Mouse (Mus musculus): Measurements from ENCODE around the gene Olfr172. TPM values are rescaled to one million over a fixed set of nuclear protein-coding genes. Genes with fewer than 3 reads are reported as not detected.

The Olfr172 gene
- not detected for total RNA-seq (2021)
- long read RNA-seq, experiment 1 = 0 reads
- long read RNA-seq, experiment 2 = 0 reads

DNA sequence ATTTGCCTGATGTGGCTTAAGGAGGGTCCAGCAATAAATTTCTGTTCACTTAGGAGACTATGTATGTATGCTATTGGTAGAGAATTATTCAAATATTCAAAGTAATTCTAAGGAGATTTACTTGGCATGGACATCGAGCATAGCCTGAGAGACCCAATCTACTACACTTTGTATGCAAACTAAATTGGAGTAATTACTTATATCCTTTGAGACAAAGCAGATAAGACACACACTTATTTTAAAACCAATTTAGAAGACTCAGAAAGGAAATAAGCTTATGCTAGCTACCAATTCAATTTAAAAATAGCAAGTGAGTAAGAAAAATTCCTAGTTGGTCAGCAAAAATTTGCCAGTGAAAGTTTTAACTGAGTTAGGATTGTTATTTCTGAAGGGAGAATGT is at the start of gene Olfr172:
TSS of gene Olfr172 (minus strand) at position 101 of the 400 bp plus-strand sequence.
- intact Hi-C loops (cut with DNase I) = no loop called here

DNA sequence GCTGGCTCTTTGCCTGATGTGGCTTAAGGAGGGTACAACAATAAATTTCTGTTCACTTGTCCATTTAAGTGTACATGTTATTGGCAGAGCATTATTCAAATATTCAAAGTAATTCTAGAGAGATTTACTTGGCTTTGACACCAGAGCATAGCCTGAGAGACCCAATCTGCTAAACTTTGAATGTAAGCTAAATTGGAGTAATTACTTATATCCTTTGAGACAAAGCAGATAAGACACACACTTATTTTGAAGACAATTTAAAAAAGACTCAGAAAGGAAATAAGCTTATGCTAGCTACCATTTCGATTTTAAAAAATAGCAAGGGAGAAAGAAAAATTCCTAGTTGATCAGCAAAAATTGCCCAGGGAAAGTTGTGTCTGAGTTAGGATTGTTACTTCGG is 37.2 kb upstream of the Olfr172 start, which contains the start of gene Olfr173:
TSS of gene Olfr173 (minus strand) at position 101 of the 400 bp plus-strand sequence.
- DNase-seq = no peak
- intact Hi-C loops (cut with DNase I) = no loop called here

More for the DNA sequence above, at the start of gene Olfr172:
- no peak for DNase-seq

DNA sequence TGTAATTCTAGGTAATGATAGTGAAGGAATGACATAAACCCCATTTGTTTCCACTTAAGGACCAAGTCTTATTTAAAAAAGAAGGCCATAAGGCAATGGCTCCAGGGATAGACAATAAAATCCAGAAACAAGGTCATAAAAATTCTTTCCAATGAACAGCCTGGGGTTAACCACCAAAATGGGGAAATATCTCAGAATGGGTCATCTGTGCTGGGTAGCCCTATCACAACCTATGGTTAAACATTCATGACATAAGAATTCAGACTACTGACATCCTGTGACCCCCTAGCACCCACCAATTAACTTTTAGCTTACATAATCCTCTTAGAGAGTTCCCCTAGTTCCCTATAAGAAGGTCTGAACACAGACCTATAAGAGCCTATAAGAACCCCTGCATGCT is 6.8 kb downstream of the Olfr172 start:
- DNase-seq = no peak
- intact Hi-C loops (cut with DNase I) = no loop called here

DNA sequence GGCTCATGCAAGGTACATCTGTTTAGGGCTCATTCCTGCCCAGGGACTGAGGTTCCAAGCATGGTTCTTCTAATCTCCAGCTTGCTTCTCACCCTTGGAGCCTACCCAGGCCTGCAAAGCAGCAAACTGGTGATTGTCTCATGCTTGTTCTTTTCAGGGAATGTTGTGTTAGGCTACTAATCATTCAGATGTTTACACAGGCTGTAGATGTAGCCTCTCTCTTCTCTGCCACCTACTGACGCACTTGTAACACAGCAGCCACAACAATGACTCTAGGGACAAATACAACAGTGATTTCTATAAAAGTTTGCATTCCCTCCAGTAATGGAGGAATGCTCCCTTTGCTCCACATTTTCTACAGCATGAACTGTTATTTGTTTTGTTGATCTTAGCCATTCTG is 11.7 kb downstream of the Olfr172 start:
- DNase-seq = no peak
- intact Hi-C loops (cut with DNase I) = loop anchor here (5.0 kb wide), 2 partner anchors 69 to 124 kb away; no protein-coding TSS in a partner anchor

DNA sequence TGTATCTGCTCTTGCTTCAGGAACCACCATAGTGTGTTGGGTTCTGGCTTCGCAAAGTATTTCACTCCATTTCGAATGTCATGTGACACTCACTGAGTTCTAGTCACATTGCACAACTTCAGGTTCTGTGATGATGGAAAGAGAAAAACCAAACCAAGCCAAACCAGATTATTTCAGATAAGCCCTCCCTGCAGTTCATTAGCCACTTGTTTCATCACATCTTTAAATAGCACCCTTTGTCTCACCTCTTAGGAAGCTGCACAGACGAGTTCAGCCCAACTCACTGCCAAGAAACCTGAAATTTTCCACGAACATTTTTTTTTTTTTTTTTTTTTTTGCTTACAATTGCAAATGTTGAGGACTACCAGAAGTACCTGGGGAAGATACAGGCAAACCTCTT is 16.3 kb downstream of the Olfr172 start:
- no peak for DNase-seq
- intact Hi-C loops (cut with DNase I) = no loop called here

DNA sequence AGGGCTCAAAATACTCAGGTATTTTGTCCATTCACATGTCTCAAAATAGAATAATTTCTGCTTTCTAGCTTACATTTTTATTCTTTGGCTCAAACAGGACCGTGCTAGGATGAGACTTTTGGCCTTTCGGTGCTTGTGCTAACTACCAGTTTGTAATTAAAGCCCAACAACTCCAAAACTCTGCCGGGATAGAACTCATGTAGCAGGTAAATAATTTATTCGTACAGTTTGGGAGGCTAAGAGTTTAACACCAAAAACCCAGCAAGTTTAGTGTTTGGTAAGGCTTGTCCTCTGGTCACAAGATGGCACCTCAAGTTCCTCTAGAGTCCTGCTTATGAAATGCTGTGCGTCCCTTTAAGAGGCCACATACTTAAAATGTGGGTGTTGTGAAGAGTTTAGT is 22.2 kb downstream of the Olfr172 start:
- intact Hi-C loops (cut with DNase I) = no loop called here
- no peak for DNase-seq

DNA sequence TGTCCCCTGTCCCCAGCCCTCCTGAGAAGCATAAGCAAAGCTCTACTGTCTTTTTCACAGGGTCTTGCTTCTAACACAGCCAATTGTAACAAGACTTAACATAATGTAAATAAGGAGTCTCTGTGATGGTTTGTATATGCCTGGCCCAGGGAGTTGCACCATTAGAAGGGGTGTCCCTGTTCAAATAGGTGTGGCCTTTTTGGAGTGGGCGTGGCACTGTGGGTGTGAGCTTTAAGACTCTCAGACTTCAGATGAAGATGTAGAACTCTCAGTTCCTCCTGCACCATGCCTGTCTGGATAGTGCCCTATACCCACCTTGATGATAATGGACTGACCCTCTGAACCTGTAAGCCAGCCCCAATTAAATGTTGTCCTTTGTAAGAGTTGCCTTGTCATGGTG is 24.2 kb downstream of the Olfr172 start:
- DNase-seq = no peak
- intact Hi-C loops (cut with DNase I) = loop anchor here (10.0 kb wide), 1 partner anchor 214 kb away; the partner anchor contains the start of gene St3gal6

DNA sequence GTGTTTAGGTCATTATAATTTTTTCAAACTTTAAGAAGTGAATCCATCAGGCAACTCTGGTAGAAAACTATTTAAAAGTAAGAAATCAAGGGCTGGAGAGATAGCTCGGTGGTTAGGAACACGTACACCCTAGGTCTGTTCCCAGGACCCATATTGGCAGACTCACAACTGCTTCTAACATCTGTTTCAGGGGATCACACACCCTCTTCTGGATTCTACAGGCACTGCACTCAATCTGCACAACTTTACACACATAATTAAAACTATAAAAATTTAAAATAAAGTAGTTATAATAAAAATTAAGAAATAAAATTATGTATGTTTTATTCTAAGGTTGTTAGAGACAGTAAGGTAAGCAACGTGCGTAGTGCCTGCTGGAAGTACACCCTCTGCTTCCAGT is 24.8 kb downstream of the Olfr172 start:
- intact Hi-C loops (cut with DNase I) = loop anchor here (10.0 kb wide), 1 partner anchor 213 kb away; the partner anchor contains the start of gene St3gal6
- no peak for DNase-seq

DNA sequence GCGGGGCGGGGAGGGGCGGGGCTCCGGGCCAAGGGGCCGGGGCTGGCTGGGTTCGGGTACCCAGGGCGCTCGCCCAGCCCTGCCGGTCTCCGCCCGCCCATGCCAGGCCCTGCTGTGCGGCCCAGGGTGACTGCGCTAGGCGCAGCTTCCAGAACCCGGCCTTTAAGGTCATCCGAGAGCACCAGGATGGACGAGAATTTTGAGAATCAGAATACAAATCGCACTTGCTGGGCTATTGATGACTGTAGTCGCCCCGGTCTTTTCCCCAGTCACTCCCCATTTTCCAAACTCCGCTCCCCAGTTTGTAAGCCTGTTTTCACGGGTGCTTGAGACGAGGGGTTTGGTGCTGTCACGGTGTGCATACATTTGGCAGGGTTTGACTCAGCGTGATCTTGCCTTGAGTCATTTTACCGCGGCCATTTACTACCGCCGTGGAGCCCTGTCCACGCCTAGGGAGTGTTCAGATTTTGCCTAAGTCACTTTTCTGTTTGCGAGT is 34.8 kb downstream of the Olfr172 start:
- no peak for DNase-seq
- intact Hi-C loops (cut with DNase I) = loop anchor here (2.0 to 5.0 kb wide), 2 partner anchors 57 to 276 kb away; partner anchors contain the start of gene Cpox

DNA sequence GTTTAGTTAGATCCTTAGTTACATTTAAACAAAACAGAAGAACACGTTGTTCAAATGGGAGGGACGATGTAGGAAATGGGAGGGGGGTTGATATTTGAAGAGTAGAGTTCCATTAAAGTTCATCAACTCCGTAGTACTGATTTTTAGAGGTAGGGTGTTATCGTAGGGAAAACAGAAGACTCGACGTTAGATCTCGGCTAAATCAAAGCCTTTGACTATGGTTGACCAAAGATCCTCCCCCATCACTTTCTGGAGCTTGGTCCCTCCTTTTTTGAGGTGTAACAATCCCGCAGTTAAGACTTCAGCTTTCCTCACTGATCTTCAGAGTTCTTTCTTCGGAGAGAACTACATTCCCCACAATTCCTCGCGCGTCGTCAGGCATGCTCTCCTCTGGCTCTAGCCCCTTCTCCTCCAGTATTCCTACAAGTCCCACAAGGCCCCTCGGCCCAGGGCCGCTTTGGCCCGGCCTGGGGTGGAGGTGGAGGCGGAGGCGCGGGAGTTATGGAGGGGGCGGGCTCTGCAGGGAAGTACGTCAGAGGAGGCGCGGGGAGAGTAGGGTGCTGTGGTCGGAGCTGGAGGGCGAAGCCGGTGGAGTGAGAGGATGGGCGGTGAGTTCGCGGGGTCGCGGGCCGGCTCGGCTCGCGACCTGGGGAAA is 35.4 kb downstream of the Olfr172 start, which contains the start of gene Cldnd1:
TSS of gene Cldnd1 (plus strand) at position 434 of the 655 bp plus-strand sequence.
- peak; percentile 95 for DNase-seq
- intact Hi-C loops (cut with DNase I) = loop anchor here (2.0 to 5.0 kb wide), 2 partner anchors 57 to 275 kb away; partner anchors contain the start of gene Cpox

DNA sequence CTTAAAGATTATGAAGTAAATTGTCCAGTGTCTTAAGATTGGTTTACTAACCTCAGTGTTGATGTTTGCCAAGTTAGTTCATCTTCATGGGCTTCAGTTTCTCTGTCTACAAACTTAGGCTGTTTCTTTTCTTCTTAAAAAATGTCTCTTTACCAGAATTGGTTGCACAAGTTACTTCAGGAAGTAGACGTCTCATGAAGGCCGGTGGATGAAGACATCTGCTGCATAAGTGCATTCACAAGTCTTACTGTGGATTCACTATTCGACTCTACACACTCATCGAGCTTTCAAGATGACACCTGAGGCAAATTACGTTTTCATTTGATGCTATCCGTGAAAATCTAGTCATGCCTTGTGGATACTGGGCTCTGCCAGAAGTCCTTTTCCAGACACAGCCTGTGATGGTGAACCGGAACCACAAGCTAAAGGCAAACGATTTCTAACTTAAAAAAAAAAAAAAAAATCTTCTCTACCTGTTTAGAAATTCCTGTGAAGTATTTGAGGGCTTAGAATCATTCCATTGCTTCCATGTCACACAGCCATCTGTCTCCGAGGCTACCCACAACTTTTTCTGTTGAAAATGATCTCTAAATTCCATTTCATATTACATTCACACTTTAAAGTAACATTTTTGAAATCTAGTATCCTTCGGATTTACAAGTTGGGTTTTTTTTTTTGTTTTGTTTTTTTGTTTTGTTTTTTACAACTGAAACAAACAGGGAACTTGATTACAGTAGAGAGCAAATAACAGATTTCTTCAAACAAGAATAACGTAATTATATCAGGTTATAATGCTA is 36.1 kb downstream of the Olfr172 start:
- intact Hi-C loops (cut with DNase I) = loop anchor here (5.0 kb wide), 1 partner anchor 275 kb away; no protein-coding TSS in a partner anchor
- DNase-seq = no peak

DNA sequence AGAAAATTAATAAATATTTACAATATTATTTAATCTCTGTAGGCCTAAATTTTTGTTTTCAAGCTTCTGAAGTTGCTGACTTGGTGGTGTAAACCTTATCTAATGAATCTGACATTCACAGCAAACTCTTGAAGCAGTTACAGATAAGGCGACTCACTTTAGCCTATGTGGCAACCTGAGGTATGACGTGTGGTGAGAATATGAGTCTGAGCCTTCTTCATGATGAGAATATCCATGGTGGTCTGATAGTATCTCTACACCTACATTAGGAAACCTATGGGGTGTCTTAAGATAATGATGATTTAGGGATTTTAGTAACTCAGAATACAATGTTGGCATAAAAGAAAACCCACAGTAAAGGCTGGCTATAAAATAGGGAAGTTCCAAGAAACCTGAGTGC is 40.7 kb downstream of the Olfr172 start:
- intact Hi-C loops (cut with DNase I) = no loop called here
- no peak for DNase-seq

DNA sequence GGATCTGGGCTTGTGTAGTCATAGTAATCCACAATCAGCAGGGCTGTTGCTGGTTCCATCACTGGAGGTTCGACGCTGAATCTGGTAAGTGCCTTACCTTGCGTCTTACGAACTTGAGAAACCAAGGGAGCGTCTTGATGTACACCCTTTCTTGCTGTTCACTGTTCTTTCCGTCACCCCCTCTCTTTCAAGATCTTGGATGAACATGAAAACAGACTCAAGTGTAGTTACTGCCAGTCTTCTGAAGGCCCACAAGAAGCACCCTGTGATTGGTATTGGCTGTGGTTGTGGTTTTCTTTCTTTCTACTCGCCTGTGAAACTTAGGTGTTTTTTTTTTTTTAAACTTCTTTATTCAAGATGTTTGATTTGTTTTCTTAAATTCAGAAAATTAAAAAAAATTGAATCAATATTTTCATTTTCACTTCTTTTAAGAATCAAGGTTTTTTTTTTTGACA is 44.3 kb downstream of the Olfr172 start, which contains the start of gene Gpr15:
TSS of gene Gpr15 (minus strand) at position 405 of the 455 bp plus-strand sequence.
- no peak for DNase-seq
- intact Hi-C loops (cut with DNase I) = no loop called here

DNA sequence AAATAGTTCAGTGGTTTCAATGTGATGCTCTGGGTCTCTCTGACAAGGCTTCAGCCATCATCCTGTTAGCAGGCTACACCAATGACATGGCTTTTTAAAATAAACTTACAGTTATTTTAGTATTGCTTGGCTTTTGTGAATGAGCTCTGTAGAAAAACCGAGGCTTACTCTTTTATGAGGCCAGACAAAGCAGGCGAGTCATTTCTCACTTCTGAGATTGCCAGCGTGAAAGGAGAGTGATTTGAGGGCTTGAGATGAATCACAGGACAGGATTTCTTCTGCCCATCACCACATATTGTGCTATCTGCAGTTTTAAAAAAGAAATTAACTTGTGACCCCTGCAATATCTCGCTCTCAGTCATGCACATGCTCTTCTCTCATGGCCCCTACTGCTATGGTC is 48.0 kb downstream of the Olfr172 start:
- no peak for DNase-seq
- intact Hi-C loops (cut with DNase I) = no loop called here

DNA sequence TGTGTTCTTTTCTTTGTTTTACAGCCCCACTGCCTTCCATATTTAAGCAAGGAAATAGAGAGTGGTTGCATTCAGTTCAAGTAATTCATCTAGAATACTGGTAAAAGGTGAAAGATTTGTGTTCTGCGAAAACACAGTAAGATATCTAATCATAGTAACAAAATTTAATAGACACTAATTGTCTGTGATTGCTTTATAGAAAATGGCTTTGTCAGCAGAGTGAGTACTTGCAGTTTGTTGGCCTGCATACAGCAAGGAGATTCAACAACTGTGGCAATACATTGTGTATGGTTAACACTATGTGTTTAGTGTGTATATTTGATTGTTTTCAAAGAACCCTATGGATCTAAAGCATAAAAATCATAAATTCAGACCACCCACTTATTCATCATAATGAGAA is 49.8 kb downstream of the Olfr172 start:
- intact Hi-C loops (cut with DNase I) = no loop called here
- DNase-seq = no peak

DNA sequence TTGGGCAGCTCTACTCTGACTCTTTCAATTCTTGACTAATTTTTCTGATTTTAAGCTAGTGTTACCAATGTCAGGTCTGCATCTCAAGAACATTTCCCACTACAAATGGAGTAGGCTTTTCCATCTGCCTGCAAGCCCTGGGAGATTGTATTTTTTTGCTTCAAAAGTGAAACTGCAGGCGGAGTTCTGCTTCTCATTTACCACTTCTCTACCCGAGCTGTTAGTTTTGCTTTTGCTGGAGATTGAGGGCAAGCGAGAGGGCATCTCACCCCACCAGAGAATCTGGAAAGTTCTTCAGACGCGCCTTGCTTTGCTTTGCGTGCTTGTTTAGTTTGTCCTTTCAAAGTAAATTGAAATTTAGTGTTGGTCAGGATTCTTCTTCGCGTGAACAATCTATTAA is 50.8 kb downstream of the Olfr172 start:
- no peak for DNase-seq
- intact Hi-C loops (cut with DNase I) = no loop called here

Small RNAs within 50 kb of the gene (microRNA-seq; reads per million reads assigned to microRNA genes)
- 0 reads per million in 2 experiments for gene Gm27564

Other genes with a start within 250 kb of the Olfr172 start
- 10 to 100 TPM; 33.5 to 37.5 TPM for gene St3gal6, start 238.9 kb downstream of the Olfr172 start, total RNA-seq (2021)
- gene Gm813, start 146.2 kb downstream of the Olfr172 start, total RNA-seq (2021) = not detected
- not detected for gene E330017A01Rik, start 124.4 kb downstream of the Olfr172 start, total RNA-seq (2021)
- 10 to 100 TPM; 29.3 to 30.6 TPM for gene Cpox, start 92.9 kb downstream of the Olfr172 start, total RNA-seq (2021)
- gene Gpr15, start 44.1 kb downstream of the Olfr172 start, total RNA-seq (2021) = not detected
- gene Cldnd1, start 35.3 kb downstream of the Olfr172 start, total RNA-seq (2021) = 10 to 100 TPM; 56.3 to 61.4 TPM
- not detected for gene Olfr173, start 37.1 kb upstream of the Olfr172 start, total RNA-seq (2021)
- not detected for gene Olfr175-ps1, start 63.6 kb upstream of the Olfr172 start, total RNA-seq (2021)
- not detected for gene Olfr177, start 111.6 kb upstream of the Olfr172 start, total RNA-seq (2021)
- gene Olfr178, start 128.9 kb upstream of the Olfr172 start, total RNA-seq (2021) = not detected
- not detected for gene Olfr181, start 165.6 kb upstream of the Olfr172 start, total RNA-seq (2021)
- gene Olfr180, start 166.2 kb upstream of the Olfr172 start, total RNA-seq (2021) = not detected
- not detected for gene Olfr183, start 232.2 kb upstream of the Olfr172 start, total RNA-seq (2021)

All from heart, postnatal 14 days (tissue).